Mouse (Mus musculus) right cerebral cortex, postnatal 36 days (tissue): ENCODE results near the gene Abhd18.

Experiments
- DNase-seq, 2 experiments: peaks; one replicate each; pipeline ENCODE4 v3.0.0; 2022; ENCODE audit warnings: low spot score in 2 of 2, mixed read lengths in 1 of 2

Abhd18 gene

DNA sequence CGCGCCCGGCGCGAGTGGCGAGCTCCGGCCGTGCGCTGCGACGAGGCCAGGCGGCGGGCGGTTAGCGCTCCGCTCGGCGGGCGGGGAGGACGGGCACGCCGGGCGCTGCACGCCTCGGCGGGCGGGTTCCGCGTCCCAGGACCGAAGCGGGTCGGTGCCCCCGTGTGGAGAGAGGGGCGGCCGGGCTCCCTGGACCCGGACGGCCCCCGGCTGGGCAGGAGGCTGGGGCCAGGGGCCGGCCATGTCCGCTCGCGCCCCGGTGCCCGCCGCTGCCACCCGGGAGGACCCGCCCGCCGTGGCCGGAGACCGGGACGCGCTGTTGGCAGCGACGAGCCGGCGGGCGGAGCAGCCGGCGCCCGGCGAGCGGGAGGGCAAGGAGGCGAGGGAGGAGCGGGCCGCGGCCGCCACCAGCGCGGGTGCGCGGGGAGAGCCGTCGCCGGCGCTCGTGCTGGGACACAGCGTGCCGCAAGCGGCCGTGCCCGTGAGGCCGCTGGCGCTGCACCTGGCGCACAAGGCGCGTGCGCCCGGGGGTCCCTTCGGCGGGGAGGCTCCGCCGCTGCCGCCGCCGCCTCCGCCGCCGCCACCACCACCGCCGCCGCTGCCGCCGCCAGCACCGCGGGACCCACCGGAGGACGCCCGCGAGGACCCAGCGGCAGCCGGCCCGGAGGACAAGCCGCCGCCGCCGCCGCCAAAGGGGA, 103.3 kb downstream of the Abhd18 start:
- peak; percentile 22 to 34 for DNase-seq

DNA sequence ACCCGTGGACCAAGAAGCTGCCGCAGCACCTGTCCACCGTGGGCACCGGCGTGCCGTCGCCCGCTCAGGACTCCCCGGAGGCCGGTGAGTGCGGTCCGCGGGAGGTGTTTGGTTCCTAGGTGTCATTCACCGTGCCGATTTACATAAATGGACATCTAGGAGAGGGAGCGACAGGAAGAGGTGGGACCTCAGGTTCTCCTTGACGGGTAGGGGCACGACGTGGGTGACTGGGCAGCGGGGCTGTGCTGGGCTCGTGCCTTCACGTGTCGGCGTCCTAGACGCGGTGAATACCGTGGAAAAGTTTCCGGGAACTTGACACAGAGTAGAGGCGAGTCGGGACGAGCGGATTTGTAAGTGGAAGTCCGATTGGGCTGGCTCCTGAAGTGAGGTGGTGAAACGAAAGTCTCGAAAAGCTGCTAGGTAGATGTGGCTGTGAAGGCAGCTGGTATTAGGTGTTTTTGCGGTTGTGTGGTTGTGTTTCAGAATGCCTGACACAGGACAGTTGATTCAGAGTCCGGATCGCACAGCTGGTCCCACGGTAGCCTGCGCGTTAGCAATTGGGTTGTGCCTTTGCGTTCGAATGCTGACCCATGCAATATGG, 103.9 kb downstream of the Abhd18 start:
- DNase-seq = peak in 1 of 2 experiments; percentile 33

DNA sequence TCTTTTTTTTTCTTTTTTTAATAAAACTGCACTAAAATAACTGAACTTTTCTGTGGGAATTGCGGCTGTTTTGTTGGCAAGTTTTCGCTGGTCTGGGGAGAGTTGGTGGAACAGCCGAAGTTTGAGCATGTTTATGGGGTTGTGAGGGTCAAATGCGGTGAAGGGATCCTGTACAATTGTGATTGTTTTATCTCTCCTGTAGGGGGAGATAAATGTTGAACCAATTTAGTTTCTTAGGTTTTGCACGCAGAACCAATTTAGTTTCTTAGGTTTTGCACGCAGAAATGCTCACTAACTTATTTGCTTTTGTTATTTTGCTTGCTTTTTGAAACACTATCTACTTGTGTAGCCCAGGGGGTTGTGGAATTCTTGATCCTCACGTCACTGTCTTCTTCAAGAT, 104.6 kb downstream of the Abhd18 start:
- no peak for DNase-seq

- DNase-seq = no peak
These were observed 105.8 kb downstream of the Abhd18 start for GRCm38 (mm10) chr3:40952606-40953005.

GRCm38 (mm10) chr3:40954792-40955191, 108.0 kb downstream of the Abhd18 start:
- no peak for DNase-seq

GRCm38 (mm10) chr3:40958831-40959230, 112.1 kb downstream of the Abhd18 start:
- DNase-seq = no peak

DNA sequence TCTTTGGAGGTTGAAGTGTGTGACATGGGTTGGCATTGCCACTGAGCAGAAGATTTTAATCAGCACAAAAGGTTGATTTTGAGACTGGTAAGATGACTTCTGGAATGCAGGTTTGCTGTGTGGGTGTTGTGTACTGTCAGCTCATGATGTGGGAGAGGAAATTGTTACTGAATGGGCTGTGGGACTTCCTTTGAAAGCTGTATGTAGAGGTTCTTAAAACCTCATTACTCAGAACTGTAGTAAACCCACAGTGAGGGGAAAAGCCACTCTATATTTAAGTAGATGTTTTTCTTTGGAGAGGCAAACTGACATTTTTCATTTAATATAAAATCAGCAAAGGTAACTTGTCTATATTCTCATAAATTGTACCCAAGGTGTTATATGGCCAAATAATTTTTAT, 134.0 kb downstream of the Abhd18 start:
- no peak for DNase-seq

DNA sequence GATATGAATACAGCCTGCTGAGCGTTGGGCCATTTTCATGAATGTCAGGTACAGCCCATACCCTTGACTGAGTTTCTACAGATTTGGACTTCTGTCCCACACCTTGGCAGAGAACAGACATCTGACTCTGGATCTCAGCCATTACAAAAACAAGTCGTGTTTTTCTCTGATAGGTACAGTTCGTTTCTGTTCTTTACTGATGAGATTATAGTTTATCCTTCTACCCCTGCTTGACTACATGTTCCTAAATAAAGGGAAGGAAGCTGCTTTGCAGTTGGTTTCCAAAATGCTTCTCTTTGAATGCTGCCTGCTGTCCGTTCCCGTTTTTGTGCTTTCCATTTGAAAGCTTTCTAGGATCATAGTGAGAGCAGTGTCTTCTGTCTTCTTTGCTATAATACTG, 140.8 kb downstream of the Abhd18 start:
- DNase-seq = no peak
